Mouse (Mus musculus): Measurements from ENCODE around the gene Il6ra. TPM values are rescaled to one million over a fixed set of nuclear protein-coding genes. Genes with fewer than 3 reads are reported as not detected.

Gene Il6ra
- total RNA-seq (2021), result 1 to 10 TPM; 4.3 to 6.4 TPM
- long read RNA-seq, experiment 1, result 0 reads
- long read RNA-seq, experiment 2, result 0 reads

DNA sequence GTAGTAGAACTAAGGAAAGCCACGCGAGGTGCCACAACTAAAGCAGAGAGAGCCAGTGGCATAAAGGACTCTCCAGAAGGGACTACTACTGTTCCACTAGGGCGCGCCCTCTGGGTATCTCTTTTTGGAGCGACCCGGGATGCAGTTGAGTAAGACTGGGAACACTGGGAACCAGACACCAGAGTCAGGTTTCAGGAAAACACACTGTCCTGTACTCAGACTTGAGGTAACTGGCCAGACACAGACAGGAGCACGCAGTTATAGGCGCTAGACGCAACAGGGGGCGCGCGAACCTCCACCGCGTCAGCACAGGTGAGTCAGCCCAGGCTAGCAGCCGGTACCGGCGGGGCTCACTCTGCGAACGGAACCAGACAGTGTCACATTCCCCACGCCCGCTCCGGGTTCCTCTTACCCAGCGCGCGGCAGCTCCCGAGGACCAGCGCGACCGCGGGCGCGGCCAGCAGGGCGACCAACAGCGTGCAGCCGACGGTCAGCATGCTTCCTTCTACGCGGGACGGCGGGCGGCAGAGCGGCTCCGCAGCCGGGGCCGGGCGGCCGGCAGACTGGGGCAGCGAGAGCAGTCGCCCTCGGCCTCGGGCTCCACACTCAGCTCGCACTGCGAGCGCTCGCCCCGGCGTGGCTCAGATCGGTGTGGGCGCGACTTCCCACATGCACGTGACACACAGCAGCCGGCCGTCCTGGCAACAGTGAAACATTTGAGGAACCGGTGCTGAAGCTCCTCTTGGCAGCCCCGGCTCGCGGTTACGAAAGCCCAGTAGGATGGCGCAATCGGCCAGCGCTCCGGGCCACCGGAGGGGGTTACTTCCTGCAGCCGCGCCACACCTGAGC is at the start of gene Il6ra:
Il6ra (minus strand) TSS at position 654 of the 849 bp plus-strand sequence.
- intact Hi-C loops (cut with DNase I), result no loop called here
- TF ChIP-seq CTCF (IDR thresholded peaks at IDR 0.05), result peak; percentile 25
- peak; percentile 97 for DNase-seq
- H3K4me3 ChIP-seq, result peak within 1 kb of the TSS; percentile 87
- peak within 1 kb of the TSS; percentile 95 for H3K27ac ChIP-seq

DNA sequence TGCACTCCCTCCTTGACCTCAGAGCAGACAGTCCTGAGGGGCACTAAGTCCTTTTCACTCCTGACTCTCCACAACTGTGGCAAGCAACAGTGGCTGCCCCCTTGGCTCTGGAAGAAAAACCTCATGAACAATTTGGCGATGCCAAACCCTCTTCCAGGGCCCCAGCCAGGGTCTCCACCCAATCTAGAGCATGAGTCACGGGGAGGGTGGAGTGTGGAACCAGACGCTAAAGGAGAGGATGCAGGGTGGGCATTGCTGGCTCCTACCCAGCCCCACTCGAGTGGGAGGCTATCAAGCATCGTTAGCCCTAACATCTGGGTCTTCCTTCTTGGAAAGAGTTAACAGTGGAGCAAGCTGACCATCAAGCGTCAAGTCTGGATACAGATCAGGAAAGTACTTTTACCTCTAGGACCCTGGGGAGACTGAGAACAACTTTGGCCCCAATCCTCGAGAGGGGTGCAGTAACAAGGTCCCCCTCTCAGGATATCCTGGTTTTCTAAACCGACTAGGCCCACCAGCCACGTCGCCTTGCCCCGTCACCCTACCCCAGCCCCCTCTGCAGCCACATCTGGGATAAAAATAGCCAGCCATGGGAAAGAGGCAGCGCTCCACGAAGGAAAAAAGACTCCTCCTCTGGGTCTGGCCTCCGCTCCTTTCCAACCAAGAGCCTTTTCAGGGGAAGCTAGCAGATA is 49.2 kb upstream of the Il6ra start:
- Histone ChIP-seq H3K27ac (peak overlapping the region; percentile 94), H3K4me3 (peak overlapping the region; percentile 87)
- intact Hi-C loops (cut with DNase I), result no loop called here
- TF ChIP-seq CTCF (IDR thresholded peaks at IDR 0.05), result no peak
- peak; percentile 61 for DNase-seq

DNA sequence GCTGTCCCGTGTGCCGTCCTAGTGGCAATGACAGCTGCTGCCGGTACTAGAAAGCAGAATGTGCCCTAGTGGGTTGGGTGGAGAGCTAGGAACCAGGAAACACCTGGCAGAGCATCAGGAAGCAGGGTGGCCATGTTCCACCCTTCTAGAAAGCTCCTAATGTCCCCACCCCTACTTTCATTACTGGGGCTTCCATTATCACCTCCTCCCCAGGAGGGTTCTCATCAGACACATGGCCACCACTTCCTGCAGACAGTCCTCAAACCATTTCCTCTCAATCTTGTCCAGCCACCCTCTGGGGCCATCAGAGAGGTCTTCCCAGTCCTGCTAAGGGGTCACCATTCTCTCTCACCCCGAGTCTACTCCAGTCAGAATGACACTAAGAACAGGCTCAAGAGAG is 48.4 kb upstream of the Il6ra start:
- intact Hi-C loops (cut with DNase I), result no loop called here
- no peak for TF ChIP-seq CTCF (IDR thresholded peaks at IDR 0.05)
- DNase-seq, result no peak
- Histone ChIP-seq H3K4me3 (peak overlapping the region; percentile 87), H3K27ac (peak overlapping the region; percentile 94)

DNA sequence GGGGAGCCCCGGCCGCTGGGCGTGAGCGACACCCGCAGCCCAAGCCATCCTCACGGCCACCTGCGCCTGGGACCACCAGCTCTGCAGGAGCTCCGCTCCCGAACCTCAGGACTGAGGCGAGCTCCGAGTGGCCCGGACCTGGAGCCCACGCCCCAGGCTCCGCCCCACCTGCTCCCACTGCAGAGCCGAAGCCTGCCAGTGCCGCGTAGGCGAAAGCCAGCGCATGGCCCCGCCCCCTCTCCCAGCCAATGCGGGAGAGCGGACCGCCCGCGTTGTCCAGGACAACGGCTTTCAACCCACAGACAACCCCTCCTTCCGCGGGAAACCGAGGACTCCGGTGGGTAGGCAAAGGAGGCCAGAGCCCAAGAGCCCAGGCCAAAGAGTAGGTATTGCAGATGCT is 47.5 kb upstream of the Il6ra start:
- DNase-seq, result peak; percentile 96
- peak overlapping the region; percentile 87 for H3K4me3 ChIP-seq
- intact Hi-C loops (cut with DNase I), result no loop called here
- peak overlapping the region; percentile 94 for H3K27ac ChIP-seq
- no peak for TF ChIP-seq CTCF (IDR thresholded peaks at IDR 0.05)

DNA sequence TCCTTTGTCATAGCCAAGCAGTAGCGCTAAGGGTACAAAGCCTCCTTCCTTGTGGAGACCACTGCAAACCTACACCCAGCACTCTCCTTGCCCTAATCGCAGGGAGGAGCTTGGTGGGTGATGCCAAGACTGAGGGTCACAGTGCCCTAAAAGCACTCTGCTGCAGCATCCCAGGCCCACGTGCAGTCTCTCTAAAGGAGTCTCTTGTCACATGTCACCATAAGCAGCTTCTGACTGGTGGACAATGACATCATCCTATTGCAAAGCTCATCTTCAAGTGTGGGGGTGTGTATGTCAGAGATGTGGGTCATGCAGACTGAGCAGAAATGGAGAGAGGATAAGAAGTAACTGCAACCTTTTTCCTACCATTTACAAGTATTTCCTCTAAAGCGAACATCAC is 46.4 kb upstream of the Il6ra start:
- TF ChIP-seq CTCF (IDR thresholded peaks at IDR 0.05), result no peak
- no peak for DNase-seq
- intact Hi-C loops (cut with DNase I), result no loop called here
- H3K27ac ChIP-seq, result peak overlapping the region; percentile 94; the same call in 1 of the 2 replicates
- H3K4me3 ChIP-seq, result no peak overlapping the region; the same call in 1 of the 2 replicates

DNA sequence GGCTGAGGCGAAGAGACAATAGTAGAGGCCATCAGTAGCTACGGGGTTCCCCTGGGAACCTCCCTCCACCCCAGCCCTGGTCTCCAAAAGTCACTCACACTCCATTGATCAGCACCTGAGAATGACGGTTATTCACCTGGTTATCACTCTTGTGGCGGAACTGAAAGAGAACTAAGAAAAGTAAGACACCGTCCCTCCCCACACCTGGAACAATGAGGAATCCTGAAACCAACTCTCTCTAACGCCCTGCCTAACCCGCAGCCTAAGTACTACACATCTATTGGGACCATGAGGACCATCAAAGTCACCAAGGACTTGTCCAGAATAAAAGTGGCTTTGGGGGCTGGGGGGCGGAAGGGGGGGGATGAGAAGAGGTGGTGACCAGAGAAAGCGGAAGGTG is 44.9 kb upstream of the Il6ra start:
- TF ChIP-seq CTCF (IDR thresholded peaks at IDR 0.05), result no peak
- Histone ChIP-seq H3K27ac (no peak overlapping the region), H3K4me3 (no peak overlapping the region)
- no peak for DNase-seq
- intact Hi-C loops (cut with DNase I), result no loop called here

DNA sequence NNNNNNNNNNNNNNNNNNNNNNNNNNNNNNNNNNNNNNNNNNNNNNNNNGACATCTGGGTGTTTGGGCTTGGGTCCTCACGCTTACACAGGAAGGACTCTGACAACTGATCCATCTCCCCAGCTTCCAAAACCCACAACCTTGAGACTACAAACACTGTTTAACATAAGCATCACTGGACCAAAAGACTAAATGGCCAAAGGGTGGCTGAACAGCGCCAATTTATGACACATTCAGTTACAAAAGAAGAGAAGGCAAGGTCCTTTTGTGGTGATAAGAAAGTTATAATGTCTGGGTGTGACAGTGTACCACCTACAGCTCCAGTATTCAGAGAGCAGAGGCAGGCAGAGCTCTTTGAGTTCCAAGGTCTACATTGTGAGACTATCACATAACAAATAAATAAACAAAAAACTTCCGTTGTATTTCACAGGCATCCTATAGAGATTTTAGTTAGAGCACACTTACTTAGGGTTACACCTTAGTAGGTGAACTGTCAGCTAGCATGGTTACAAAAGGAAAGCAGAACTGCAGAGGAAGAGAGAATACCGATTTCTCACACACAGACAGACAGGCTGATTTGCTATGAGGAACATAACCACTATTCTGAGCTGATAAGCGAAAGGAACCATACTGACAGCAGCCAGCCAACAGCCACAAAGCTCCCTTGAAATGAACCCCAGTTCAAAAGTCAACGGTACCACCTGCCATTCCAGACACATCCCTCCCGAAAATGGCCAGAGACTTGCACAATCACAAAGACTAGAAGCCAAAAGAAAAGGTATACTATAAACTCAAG is 43.4 kb upstream of the Il6ra start:
- intact Hi-C loops (cut with DNase I), result no loop called here

DNA sequence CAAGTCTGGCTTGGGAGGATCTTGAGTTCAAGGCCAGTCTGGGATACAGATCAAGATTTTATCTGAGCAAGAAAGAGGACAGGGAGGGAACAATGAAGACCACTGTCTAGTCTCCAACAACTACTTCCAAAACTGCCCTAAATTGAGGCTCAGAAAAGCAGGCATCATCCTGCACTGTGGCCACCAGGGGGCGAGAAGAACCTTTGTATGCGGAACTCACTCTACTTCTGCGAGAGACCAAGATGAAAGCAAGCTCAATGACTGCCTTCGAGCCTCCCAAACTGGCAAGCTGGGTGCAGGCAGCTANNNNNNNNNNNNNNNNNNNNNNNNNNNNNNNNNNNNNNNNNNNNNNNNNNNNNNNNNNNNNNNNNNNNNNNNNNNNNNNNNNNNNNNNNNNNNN is 40.4 kb upstream of the Il6ra start:
- peak; percentile 93 for TF ChIP-seq CTCF (IDR thresholded peaks at IDR 0.05)
- intact Hi-C loops (cut with DNase I), result loop anchor here (1.0 kb wide), 1 partner anchor 124 kb away; no protein-coding TSS in a partner anchor
- Histone ChIP-seq H3K4me3 (no peak overlapping the region), H3K27ac (no peak overlapping the region)
- DNase-seq, result peak; percentile 79

More for the DNA sequence above, 43.4 kb upstream of the Il6ra start:
- TF ChIP-seq CTCF (IDR thresholded peaks at IDR 0.05), result no peak
- Histone ChIP-seq H3K4me3 (no peak overlapping the region), H3K27ac (no peak overlapping the region)
- no peak for DNase-seq

DNA sequence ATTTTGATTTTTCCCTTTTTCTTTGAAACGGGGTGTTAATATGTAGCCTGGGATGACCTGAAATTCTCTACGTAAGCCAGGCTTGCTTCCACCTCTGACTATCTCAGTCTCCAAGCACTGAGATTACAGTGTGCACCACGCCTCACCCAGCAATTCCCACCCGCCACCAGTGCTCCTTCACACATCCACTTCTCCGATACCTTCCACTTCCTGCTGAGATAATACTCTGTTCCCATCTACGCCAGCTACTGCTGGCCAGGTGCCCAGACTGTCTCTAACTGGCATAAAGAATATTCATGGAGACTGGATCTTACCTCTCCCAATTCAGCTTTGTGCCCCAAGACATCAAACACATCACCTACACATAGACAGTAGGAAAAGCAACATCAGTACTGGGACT is 35.7 kb upstream of the Il6ra start:
- intact Hi-C loops (cut with DNase I), result no loop called here
- TF ChIP-seq CTCF (IDR thresholded peaks at IDR 0.05), result no peak
- Histone ChIP-seq H3K27ac (no peak overlapping the region), H3K4me3 (no peak overlapping the region)
- DNase-seq, result no peak

DNA sequence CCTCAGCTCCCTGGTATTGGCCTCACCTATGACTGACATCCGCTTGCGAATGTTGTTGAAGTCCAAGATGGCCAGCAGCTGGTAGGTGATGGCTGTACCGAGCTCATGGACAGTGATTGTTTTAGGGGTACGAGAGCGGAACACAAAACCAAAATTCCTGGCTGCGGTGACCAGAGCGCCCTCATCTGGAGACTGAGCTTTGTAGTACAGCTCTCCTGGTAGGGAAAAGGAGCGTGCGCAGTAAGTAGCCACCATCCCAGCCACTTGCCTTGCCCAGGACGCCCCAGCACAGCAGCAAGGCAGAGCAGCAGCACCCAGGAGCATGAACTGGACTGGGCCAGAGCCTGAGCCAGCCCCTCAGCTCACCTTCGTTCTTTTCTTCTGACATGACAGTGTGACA is 35.0 kb upstream of the Il6ra start:
- Histone ChIP-seq H3K27ac (no peak overlapping the region), H3K4me3 (no peak overlapping the region)
- no peak for TF ChIP-seq CTCF (IDR thresholded peaks at IDR 0.05)
- no peak for DNase-seq
- intact Hi-C loops (cut with DNase I), result no loop called here

DNA sequence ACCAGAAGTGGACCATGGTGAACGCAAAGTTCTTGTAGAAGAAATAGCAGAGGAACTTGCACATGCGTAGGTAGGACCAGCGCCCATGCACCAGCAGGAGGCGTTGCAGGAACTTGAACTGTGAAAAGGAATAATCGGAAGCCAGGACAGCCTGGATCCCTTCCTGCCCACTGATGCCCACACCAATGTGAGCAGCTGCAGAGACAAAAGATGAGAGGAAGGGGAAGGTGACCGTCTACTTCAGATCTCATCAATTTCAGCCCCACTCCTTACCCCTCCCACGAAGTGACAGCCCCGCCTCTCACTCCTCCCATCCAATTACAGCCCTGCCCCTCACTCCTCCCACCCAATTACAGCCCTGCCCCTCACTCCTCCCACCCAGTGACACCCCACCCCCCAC is 32.0 kb upstream of the Il6ra start:
- intact Hi-C loops (cut with DNase I), result no loop called here
- DNase-seq, result no peak
- no peak overlapping the region for H3K4me3 ChIP-seq

DNA sequence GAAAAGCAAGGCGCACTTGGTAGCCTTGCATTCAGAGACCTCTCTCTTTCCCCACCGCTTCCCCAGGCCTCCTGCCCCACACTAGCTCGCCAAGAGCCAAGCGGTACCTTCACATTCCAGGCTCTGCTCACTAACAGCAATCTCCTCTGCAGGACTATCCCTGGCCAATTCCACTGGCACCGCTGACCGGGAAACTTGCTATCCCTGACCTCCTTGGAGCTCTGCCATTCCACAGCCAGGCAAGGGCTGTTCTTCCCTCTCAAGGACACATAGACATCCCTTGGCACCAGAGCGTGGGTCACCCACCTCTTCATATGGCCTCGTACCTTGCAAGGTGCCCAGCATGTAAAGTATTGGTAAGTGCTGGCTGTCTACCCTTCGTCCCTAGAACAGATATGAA is 29.9 kb upstream of the Il6ra start:
- intact Hi-C loops (cut with DNase I), result no loop called here
- DNase-seq, result no peak
- Histone ChIP-seq H3K4me3 (no peak overlapping the region), H3K27ac (no peak overlapping the region)
- TF ChIP-seq CTCF (IDR thresholded peaks at IDR 0.05), result no peak

More for the DNA sequence above, 32.0 kb upstream of the Il6ra start:
- TF ChIP-seq CTCF (IDR thresholded peaks at IDR 0.05), result no peak
- no peak overlapping the region for H3K27ac ChIP-seq

All from gastrocnemius, adult 2 months (tissue).